Comparison of ENCODE assay signal across 23 mouse cellular contexts in genomic region chr11:106518391-106518790, GRCm38 (mm10). TPM values are rescaled to one million over a fixed set of nuclear protein-coding genes. Genes with fewer than 3 reads are reported as not detected.
DNase-seq lines count a peak whose midpoint lies in the region; ATAC-seq and TF ChIP-seq lines count a peak whose summit lies in the region.
"Had no signal": no experiment of that assay in that cellular context is flagged by ENCODE, and none has a peak within 500 bp of the region (broad histone marks: within the 10 kb centered on the region; RNA-seq: fewer than 3 reads in every experiment).

No protein-coding gene starts in this region.

- no peaks in the 10 kb centered on the region for H3K36me3 ChIP-seq in heart, embryonic 15.5 days
- H3K36me3 ChIP-seq in heart, embryonic 11.5 days (ENCODE audit: control insufficient read depth, insufficient read depth, low read length): no peaks in the 10 kb centered on the region
- no peaks in the 10 kb centered on the region for H3K36me3 ChIP-seq in lung, embryonic 16.5 days (ENCODE audit: control insufficient read depth, insufficient read depth, low read length)
- no peaks in the 10 kb centered on the region for H3K36me3 ChIP-seq in embryonic facial prominence, embryonic 14.5 days (ENCODE audit: control insufficient read depth, insufficient read depth, low read length)
- H3K36me3 ChIP-seq: forebrain, embryonic 15.5 days; neural tube, embryonic 12.5 days had no signal

- H3K4me3 ChIP-seq in heart, embryonic 15.5 days: no peak overlapping the region
- no peak overlapping the region for H3K4me3 ChIP-seq in heart, embryonic 11.5 days (ENCODE audit: low read depth, low read length)
- H3K4me3 ChIP-seq in lung, embryonic 16.5 days (ENCODE audit: low read length): no peak overlapping the region
- no peak overlapping the region for H3K4me3 ChIP-seq in embryonic facial prominence, embryonic 14.5 days (ENCODE audit: low read depth, low read length)
- no peak overlapping the region for H3K4me3 ChIP-seq in cerebellum, adult 2 months (replicated peaks; ENCODE audit: insufficient read depth, low read depth, low read length)
- H3K4me3 ChIP-seq: forebrain, embryonic 15.5 days; liver, embryonic 12.5 days; megakaryocyte, embryonic 14.5 days; neural tube, embryonic 12.5 days had no signal

- H3K9ac ChIP-seq in heart, embryonic 15.5 days: no peak overlapping the region
- H3K9ac ChIP-seq in heart, embryonic 11.5 days (ENCODE audit: low read depth, low read length): no peak overlapping the region
- H3K9ac ChIP-seq in lung, embryonic 16.5 days (ENCODE audit: low read length): no peak overlapping the region
- H3K9ac ChIP-seq in embryonic facial prominence, embryonic 14.5 days (ENCODE audit: low read depth, low read length): no peak overlapping the region
- H3K9ac ChIP-seq: forebrain, embryonic 15.5 days; liver, embryonic 12.5 days; neural tube, embryonic 12.5 days had no signal

- no peaks in the 10 kb centered on the region for H3K27me3 ChIP-seq in heart, embryonic 15.5 days
- H3K27me3 ChIP-seq in heart, embryonic 11.5 days (ENCODE audit: control insufficient read depth, insufficient read depth, low read length): no peaks in the 10 kb centered on the region
- H3K27me3 ChIP-seq in lung, embryonic 16.5 days (ENCODE audit: control insufficient read depth, insufficient read depth, low read depth, low read length): no peaks in the 10 kb centered on the region
- no peaks in the 10 kb centered on the region for H3K27me3 ChIP-seq in embryonic facial prominence, embryonic 14.5 days (replicated peaks; ENCODE audit: control insufficient read depth, insufficient read depth, low read length)
- no peaks in the 10 kb centered on the region for H3K27me3 ChIP-seq in cerebellum, adult 2 months (ENCODE audit: control insufficient read depth, insufficient read depth, low read length)
- H3K27me3 ChIP-seq: forebrain, embryonic 15.5 days; liver, embryonic 12.5 days; megakaryocyte, embryonic 14.5 days; neural tube, embryonic 12.5 days had no signal

- WGBS in heart, embryonic 15.5 days: 41% methylated on average over 4 of the region's 4 CpGs
- WGBS in heart, embryonic 11.5 days (ENCODE audit: insufficient replicate concordance): 34% methylated on average over 4 of the region's 4 CpGs
- WGBS in lung, embryonic 16.5 days: 35% methylated on average over 4 of the region's 4 CpGs
- 31% methylated on average over 4 of the region's 4 CpGs for WGBS in embryonic facial prominence, embryonic 14.5 days
- 31% methylated on average over 4 of the region's 4 CpGs for WGBS in cerebellum, adult 2 months

- 0 out of 2 replicates have a peak, but pooled peaks have one; percentile 8 for ATAC-seq in heart, embryonic 15.5 days (replicated peaks; ENCODE audit: insufficient number of reproducible peaks, insufficient read depth, low FRiP score, low read depth)
- ATAC-seq in heart, embryonic 11.5 days (replicated peaks; ENCODE audit: insufficient number of reproducible peaks, low FRiP score, low TSS enrichment): no peak
- ATAC-seq in lung, embryonic 16.5 days (ENCODE audit: low read depth): peak; percentile 78
- no peak for ATAC-seq in embryonic facial prominence, embryonic 14.5 days (ENCODE audit: low read depth)
- ATAC-seq: CD4-positive, CD25-positive, alpha-beta regulatory T cell, adult 4 months; forebrain, embryonic 15.5 days; liver, embryonic 12.5 days had no signal

- no peak for TF ChIP-seq CTCF in cerebellum, adult 2 months (IDR thresholded peaks at IDR 0.05; ENCODE audit: borderline replicate concordance, insufficient read depth, low read depth, low read length)

- TF ChIP-seq POLR2A in cerebellum, adult 2 months (IDR thresholded peaks at IDR 0.05; ENCODE audit: borderline replicate concordance, insufficient read depth, low read length): no peak

- H3K4me2 ChIP-seq in heart, embryonic 15.5 days: no peak overlapping the region
- no peak overlapping the region for H3K4me2 ChIP-seq in heart, embryonic 11.5 days
- no peak overlapping the region for H3K4me2 ChIP-seq in lung, embryonic 16.5 days (ENCODE audit: low read depth, low read length)
- no peak overlapping the region for H3K4me2 ChIP-seq in embryonic facial prominence, embryonic 14.5 days (ENCODE audit: low read depth, low read length)
- H3K4me2 ChIP-seq: forebrain, embryonic 15.5 days; liver, embryonic 12.5 days; neural tube, embryonic 12.5 days had no signal

- H3K27ac ChIP-seq in heart, embryonic 15.5 days: no peak overlapping the region
- no peak overlapping the region for H3K27ac ChIP-seq in heart, embryonic 11.5 days (ENCODE audit: low read depth, low read length)
- H3K27ac ChIP-seq in lung, embryonic 16.5 days (ENCODE audit: low read length): peak overlapping the region; percentile 27; the same call in 1 of the 2 replicates
- peak overlapping the region; percentile 44; the same call in 1 of the 2 replicates for H3K27ac ChIP-seq in embryonic facial prominence, embryonic 14.5 days (replicated peaks; ENCODE audit: low read depth, low read length)
- no peak overlapping the region for H3K27ac ChIP-seq in cerebellum, adult 2 months (ENCODE audit: insufficient read depth, low read length)
- H3K27ac ChIP-seq: forebrain, embryonic 15.5 days; kidney, postnatal 0 days; liver, embryonic 12.5 days; neural tube, embryonic 12.5 days had no signal

- H3K4me1 ChIP-seq in heart, embryonic 15.5 days (replicated peaks): peaks cover 24% of the 10 kb centered on the region
- peaks cover 18% of the 10 kb centered on the region for H3K4me1 ChIP-seq in heart, embryonic 11.5 days (ENCODE audit: control insufficient read depth, insufficient read depth, low read length)
- peaks cover 14% of the 10 kb centered on the region for H3K4me1 ChIP-seq in lung, embryonic 16.5 days (replicated peaks; ENCODE audit: control insufficient read depth, insufficient read depth, low read length)
- H3K4me1 ChIP-seq in embryonic facial prominence, embryonic 14.5 days (ENCODE audit: control insufficient read depth, insufficient read depth, low read length): peaks cover 21% of the 10 kb centered on the region
- H3K4me1 ChIP-seq in cerebellum, adult 2 months (ENCODE audit: control insufficient read depth, insufficient read depth, low read length): no peaks in the 10 kb centered on the region; the same call in 1 of the 2 replicates

- no peaks in the 10 kb centered on the region for H3K9me3 ChIP-seq in heart, embryonic 15.5 days (replicated peaks)
- no peaks in the 10 kb centered on the region for H3K9me3 ChIP-seq in heart, embryonic 11.5 days (replicated peaks; ENCODE audit: control insufficient read depth, low read length)
- no peaks in the 10 kb centered on the region for H3K9me3 ChIP-seq in lung, embryonic 16.5 days (ENCODE audit: control insufficient read depth, low read length)
- no peaks in the 10 kb centered on the region for H3K9me3 ChIP-seq in embryonic facial prominence, embryonic 14.5 days (ENCODE audit: control insufficient read depth, low read length)
- H3K9me3 ChIP-seq: forebrain, embryonic 15.5 days; liver, embryonic 12.5 days; megakaryocyte, embryonic 14.5 days; neural tube, embryonic 12.5 days had no signal

- DNase-seq in lung, postnatal 25 days (ENCODE audit: low spot score): no peak
- DNase-seq in embryonic facial prominence, embryonic 14.5 days (ENCODE audit: low spot score): no peak
- DNase-seq in cerebellum, adult 2 months: no peak
- DNase-seq in liver: no peak
- DNase-seq: cerebellum, adult 11 months; cerebellum, postnatal 10 days; gastrocnemius, postnatal 25 days; heart, adult 18-20 months; heart, postnatal 4 days; kidney, adult 2 months; layer of hippocampus, adult 9-11 months; lung, adult 2 months; midbrain, embryonic 14.5 days; right cerebral cortex, postnatal 14 days had no signal

RNA-seq across cellular contexts. Expression of gene Ern1, which starts 30.7 kb away (rescaled TPM):
- 3.8 and 5.2 TPM in 2 replicates for polyA plus RNA-seq in heart, embryonic 15.5 days (2015; fragmentation: Nextera tagmentation; extraction: Ambion mirVana)
- polyA plus RNA-seq in heart, embryonic 11.5 days (2014; fragmentation: Nextera tagmentation; extraction: Ambion mirVana): 3.7 and 4.4 TPM in 2 replicates
- 5.5 and 5.8 TPM in 2 replicates for polyA plus RNA-seq in lung, embryonic 16.5 days (2015; fragmentation: Nextera tagmentation; extraction: Ambion mirVana)
- polyA plus RNA-seq in embryonic facial prominence, embryonic 14.5 days (2014; fragmentation: Nextera tagmentation; extraction: Ambion mirVana): 5.9 and 7.0 TPM in 2 replicates
- 7.6 and 8.6 TPM in 2 replicates for polyA plus RNA-seq in cerebellum, adult 2 months (2012; rRNA removed)

Comparison
In these comparisons a context has a peak if more than half of its experiments do, and no peak if none do; other contexts are left out.
1. ATAC-seq: peak in heart, embryonic 15.5 days (single experiment) and lung, embryonic 16.5 days (single experiment); none in heart, embryonic 11.5 days (single experiment) and embryonic facial prominence, embryonic 14.5 days (single experiment).
2. H3K27ac ChIP-seq: peak in lung, embryonic 16.5 days (single experiment) and embryonic facial prominence, embryonic 14.5 days (single experiment); none in heart, embryonic 15.5 days (single experiment), heart, embryonic 11.5 days (single experiment) and cerebellum, adult 2 months (single experiment).